ENCODE assay signal across 8 mouse cellular contexts in genomic region chr16:72614898-72615297, GRCm38 (mm10).
DNase-seq lines count a peak whose midpoint lies in the region; ATAC-seq and TF ChIP-seq lines count a peak whose summit lies in the region.

No protein-coding gene starts in this region.

- H3K36me3 ChIP-seq in neural tube, embryonic 14.5 days (ENCODE audit: control insufficient read depth, insufficient read depth, low read length), result no peaks in the 10 kb centered on the region
- H3K36me3 ChIP-seq in neural tube, embryonic 15.5 days, result no peaks in the 10 kb centered on the region
- H3K36me3 ChIP-seq in intestine, embryonic 16.5 days (ENCODE audit: control insufficient read depth, insufficient read depth, low read length), result no peaks in the 10 kb centered on the region

- intact Hi-C loops in gastrocnemius, adult 2 months (cut with DNase I), result no loop called here
- intact Hi-C loops in gastrocnemius, postnatal 14 days (cut with DNase I; ENCODE audit: low total_unique reads), result no loop called here

- no peak overlapping the region for H3K4me3 ChIP-seq in gastrocnemius, adult 2 months
- H3K4me3 ChIP-seq in neural tube, embryonic 14.5 days (ENCODE audit: low read depth, low read length), result no peak overlapping the region
- H3K4me3 ChIP-seq in neural tube, embryonic 15.5 days (replicated peaks), result no peak overlapping the region
- no peak overlapping the region for H3K4me3 ChIP-seq in intestine, embryonic 16.5 days (ENCODE audit: low read length)

- no peaks in the 10 kb centered on the region for H3K9me3 ChIP-seq in neural tube, embryonic 14.5 days (ENCODE audit: control insufficient read depth, low read length)
- no peaks in the 10 kb centered on the region for H3K9me3 ChIP-seq in neural tube, embryonic 15.5 days (replicated peaks)
- H3K9me3 ChIP-seq in intestine, embryonic 16.5 days (ENCODE audit: control insufficient read depth, low read length), result no peaks in the 10 kb centered on the region

- H3K27ac ChIP-seq in gastrocnemius, adult 2 months, result no peak overlapping the region
- no peak overlapping the region for H3K27ac ChIP-seq in neural tube, embryonic 14.5 days (ENCODE audit: low read depth, low read length)
- H3K27ac ChIP-seq in neural tube, embryonic 15.5 days (replicated peaks), result no peak overlapping the region
- no peak overlapping the region for H3K27ac ChIP-seq in intestine, embryonic 16.5 days (ENCODE audit: low read length)

- no peaks in the 10 kb centered on the region for H3K27me3 ChIP-seq in neural tube, embryonic 14.5 days (ENCODE audit: control insufficient read depth, insufficient read depth, low read length)
- H3K27me3 ChIP-seq in neural tube, embryonic 15.5 days (replicated peaks), result no peaks in the 10 kb centered on the region
- H3K27me3 ChIP-seq in intestine, embryonic 16.5 days (replicated peaks; ENCODE audit: control insufficient read depth, insufficient read depth, low read length), result no peaks in the 10 kb centered on the region

- WGBS in neural tube, embryonic 14.5 days, result 3% methylated on average over 1 of the region's 1 CpGs
- WGBS in neural tube, embryonic 15.5 days, result 10% methylated on average over 1 of the region's 1 CpGs
- 7% methylated on average over 1 of the region's 1 CpGs for WGBS in intestine, embryonic 16.5 days

- no peaks in the 10 kb centered on the region for H3K4me1 ChIP-seq in neural tube, embryonic 14.5 days (ENCODE audit: control insufficient read depth, insufficient read depth, low read length)
- H3K4me1 ChIP-seq in neural tube, embryonic 15.5 days, result no peaks in the 10 kb centered on the region
- no peaks in the 10 kb centered on the region for H3K4me1 ChIP-seq in intestine, embryonic 16.5 days (ENCODE audit: control insufficient read depth, insufficient read depth, low read length)

- peak; percentile 49 for TF ChIP-seq CTCF in gastrocnemius, adult 2 months (IDR thresholded peaks at IDR 0.05)

- no peak overlapping the region for H3K9ac ChIP-seq in neural tube, embryonic 14.5 days (replicated peaks; ENCODE audit: low read depth, low read length)
- no peak overlapping the region for H3K9ac ChIP-seq in neural tube, embryonic 15.5 days (replicated peaks)
- no peak overlapping the region for H3K9ac ChIP-seq in intestine, embryonic 16.5 days (ENCODE audit: low read depth, low read length)

- no peak for DNase-seq in gastrocnemius, adult 2 months
- no peak for DNase-seq in gastrocnemius, postnatal 14 days
- DNase-seq in thymus, postnatal 4 days, result no peak
- no peak for DNase-seq in MN1 (ENCODE audit: low spot score)

- no peak overlapping the region for H3K4me2 ChIP-seq in neural tube, embryonic 14.5 days (ENCODE audit: low read depth, low read length)
- H3K4me2 ChIP-seq in neural tube, embryonic 15.5 days, result no peak overlapping the region
- H3K4me2 ChIP-seq in intestine, embryonic 16.5 days (ENCODE audit: low read depth, low read length), result no peak overlapping the region

- ATAC-seq in neural tube, embryonic 14.5 days (ENCODE audit: low read depth), result peak; percentile 73; the same call in 1 of the 2 replicates
- ATAC-seq in neural tube, embryonic 15.5 days (ENCODE audit: low FRiP score), result no peak
- ATAC-seq in intestine, embryonic 16.5 days, result peak; percentile 60; the same call in 1 of the 2 replicates
- ATAC-seq in CD4-positive, CD25-positive, alpha-beta regulatory T cell, adult 4 months, result no peak

Comparison
In these comparisons a context has a peak if more than half of its experiments do, and no peak if none do; other contexts are left out.
1. ATAC-seq: peak in neural tube, embryonic 14.5 days (single experiment) and intestine, embryonic 16.5 days (single experiment); none in neural tube, embryonic 15.5 days (single experiment) and CD4-positive, CD25-positive, alpha-beta regulatory T cell, adult 4 months (single experiment).